9 mouse cellular contexts compared by ENCODE assay signal in the genomic region with DNA sequence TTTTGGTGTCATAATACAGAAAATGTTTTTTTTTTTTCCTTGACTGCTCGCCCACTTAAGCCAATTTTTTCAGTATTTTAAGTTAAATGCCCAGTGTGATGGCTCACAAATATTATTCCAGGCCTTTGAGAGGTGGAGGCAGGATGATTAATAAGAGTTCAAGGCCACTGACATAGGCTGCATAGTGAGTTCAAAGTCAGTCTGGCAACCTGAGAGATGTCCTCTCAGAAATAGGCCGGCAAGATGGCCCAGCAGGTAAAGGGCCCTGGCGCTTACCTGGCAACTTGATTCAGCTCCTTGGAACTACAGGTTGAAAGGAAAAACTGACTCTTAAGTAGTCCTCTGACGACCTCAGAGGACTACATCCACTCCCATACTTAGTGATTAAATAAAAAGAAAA. TPM values are rescaled to one million over a fixed set of nuclear protein-coding genes. Genes with fewer than 3 reads are reported as not detected.
DNase-seq lines count a peak whose midpoint lies in the region; ATAC-seq lines count a peak whose summit lies in the region.
"Had no signal": no experiment of that assay in that cellular context is flagged by ENCODE, and none has a peak within 500 bp of the region (broad histone marks: within the 10 kb centered on the region; RNA-seq: fewer than 3 reads in every experiment).

No protein-coding gene starts in this region.

- DNase-seq in heart, adult 11 months: no peak
- no peak for DNase-seq in layer of hippocampus, postnatal 10 days (ENCODE audit: low spot score in 2 of 2)
- DNase-seq in right cerebral cortex, postnatal 14 days: no peak
- DNase-seq in left cerebral cortex, postnatal 14 days (ENCODE audit: low spot score in 2 of 2): no peak
- DNase-seq: kidney, adult 9 months had no signal

- H3K4me1 ChIP-seq in heart, embryonic 13.5 days: peaks cover 35% of the 10 kb centered on the region
- H3K4me1 ChIP-seq in brown adipose tissue, adult 24 weeks (ENCODE audit: control insufficient read depth, insufficient read depth, insufficient read length, low read length): peaks cover 7% of the 10 kb centered on the region
- peaks cover 28% of the 10 kb centered on the region for H3K4me1 ChIP-seq in hindbrain, embryonic 15.5 days (replicated peaks)
- H3K4me1 ChIP-seq in midbrain, embryonic 12.5 days: peaks cover 25% of the 10 kb centered on the region

- no peak for ATAC-seq in heart, embryonic 13.5 days (ENCODE audit: extremely low read depth, insufficient number of reproducible peaks, low FRiP score, low TSS enrichment)
- ATAC-seq in hindbrain, embryonic 15.5 days (ENCODE audit: low FRiP score, low read depth): no peak
- ATAC-seq in midbrain, embryonic 12.5 days (ENCODE audit: low FRiP score, low read depth): no peak

- H3K36me3 ChIP-seq in heart, embryonic 13.5 days: 0 out of 2 replicates have a peak, but pooled peaks cover 7% of the 10 kb centered on the region
- no peaks in the 10 kb centered on the region for H3K36me3 ChIP-seq in hindbrain, embryonic 15.5 days
- no peaks in the 10 kb centered on the region for H3K36me3 ChIP-seq in midbrain, embryonic 12.5 days

- peak overlapping the region; percentile 97 for H3K9ac ChIP-seq in heart, embryonic 13.5 days
- H3K9ac ChIP-seq in hindbrain, embryonic 15.5 days: peak overlapping the region; percentile 88
- H3K9ac ChIP-seq in midbrain, embryonic 12.5 days (replicated peaks): peak overlapping the region; percentile 95

- H3K27me3 ChIP-seq in heart, embryonic 13.5 days (replicated peaks): no peaks in the 10 kb centered on the region
- no peaks in the 10 kb centered on the region for H3K27me3 ChIP-seq in hindbrain, embryonic 15.5 days
- no peaks in the 10 kb centered on the region for H3K27me3 ChIP-seq in midbrain, embryonic 12.5 days

- peak overlapping the region; percentile 90 for H3K4me3 ChIP-seq in heart, embryonic 13.5 days
- H3K4me3 ChIP-seq in brown adipose tissue, adult 24 weeks (ENCODE audit: insufficient read depth, low read depth, low read length): 0 out of 2 replicates have a peak overlapping the region, but pooled peaks have one; percentile 24
- peak overlapping the region; percentile 58 for H3K4me3 ChIP-seq in hindbrain, embryonic 15.5 days
- H3K4me3 ChIP-seq in midbrain, embryonic 12.5 days: peak overlapping the region; percentile 77

- H3K4me2 ChIP-seq in heart, embryonic 13.5 days: peak overlapping the region; percentile 85
- H3K4me2 ChIP-seq in hindbrain, embryonic 15.5 days: peak overlapping the region; percentile 86
- peak overlapping the region; percentile 76 for H3K4me2 ChIP-seq in midbrain, embryonic 12.5 days (replicated peaks)

- WGBS in heart, embryonic 13.5 days: 50% methylated on average over 4 of the region's 4 CpGs
- 45% methylated on average over 4 of the region's 4 CpGs for WGBS in hindbrain, embryonic 15.5 days
- 47% methylated on average over 4 of the region's 4 CpGs for WGBS in midbrain, embryonic 12.5 days

- H3K9me3 ChIP-seq in heart, embryonic 13.5 days: no peaks in the 10 kb centered on the region
- no peaks in the 10 kb centered on the region for H3K9me3 ChIP-seq in hindbrain, embryonic 15.5 days
- no peaks in the 10 kb centered on the region for H3K9me3 ChIP-seq in midbrain, embryonic 12.5 days

- intact Hi-C loops in left cerebral cortex, postnatal 14 days (cut with DNase I): no loop called here

- no peak overlapping the region for H3K27ac ChIP-seq in heart, embryonic 13.5 days (replicated peaks)
- H3K27ac ChIP-seq in brown adipose tissue, adult 24 weeks (replicated peaks; ENCODE audit: low read depth, low read length): no peak overlapping the region
- H3K27ac ChIP-seq in hindbrain, embryonic 15.5 days (replicated peaks): no peak overlapping the region
- H3K27ac ChIP-seq in midbrain, embryonic 12.5 days (replicated peaks): no peak overlapping the region

RNA-seq across cellular contexts. Expression of gene Sec63, which starts 1.9 kb away (rescaled TPM):
- polyA plus RNA-seq in heart, embryonic 13.5 days (2015; fragmentation: Nextera tagmentation; extraction: Ambion mirVana): 14.7 and 15.2 TPM in 2 replicates
- polyA plus RNA-seq in brown adipose tissue, adult 24 weeks (2012; ENCODE audit: insufficient read depth, insufficient read length, missing spikeins): 35.3 and 41.1 TPM in 2 replicates
- 18.8 and 20.7 TPM in 2 replicates for polyA plus RNA-seq in hindbrain, embryonic 15.5 days (2015; fragmentation: Nextera tagmentation; extraction: Ambion mirVana)
- 33.2 and 34.7 TPM in 2 replicates for polyA plus RNA-seq in midbrain, embryonic 12.5 days (2016; fragmentation: Nextera tagmentation; extraction: Ambion mirVana)
- total RNA-seq in layer of hippocampus, postnatal 10 days (2021): 10 to 100 TPM; 39.2 to 49.4 TPM
- 10 to 100 TPM; 39.2 to 45.8 TPM for total RNA-seq in left cerebral cortex, postnatal 14 days (2021)

Comparison
In these comparisons a context has a peak if more than half of its experiments do, and no peak if none do; other contexts are left out.
1. H3K4me3 ChIP-seq: peak in every context shown above with its lines; median percentile 90 in heart, embryonic 13.5 days; 77 in midbrain, embryonic 12.5 days; 58 in hindbrain, embryonic 15.5 days; 24 in brown adipose tissue, adult 24 weeks.